Mouse (Mus musculus) c-Kit-negative CD71-positive TER-119-positive erythroid progenitor cells, embryonic 14.5 days (primary cell): ENCODE measurements at regions not wholly inside any gene's neighbourhood (a gene's known extent, or its start where the extent isn't known, plus 50 kb on each side); places are given as distances from the start of the nearest gene placed in this dataset.

Experiments used
- DNase-seq: peaks from one replicate; pipeline ENCODE4 v3.0.0-alpha.2; 2013; ENCODE audit warnings: low read depth, low spot score

DNA sequence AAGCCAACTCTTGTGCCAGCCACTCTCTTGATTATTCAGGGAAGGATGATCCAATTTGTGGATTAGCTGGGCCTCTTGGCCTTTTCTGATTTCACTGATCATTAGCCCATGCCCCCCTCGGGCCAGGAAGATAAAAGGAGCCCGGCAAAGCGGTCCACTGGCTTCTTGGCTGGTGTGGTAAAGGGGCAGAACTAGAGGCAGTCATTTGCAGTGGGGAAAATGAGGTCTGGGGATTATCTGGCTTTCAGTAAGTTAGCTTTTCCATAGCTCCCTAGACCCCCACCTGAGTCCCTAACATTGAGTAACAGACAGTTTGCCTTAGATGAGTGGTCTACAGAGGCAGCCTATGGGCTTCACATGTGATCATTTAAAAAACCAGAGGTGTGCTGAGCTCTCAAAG, 163.7 kb downstream of the Insig2 start:
- no peak for DNase-seq

GRCm38 (mm10) chr1:121176541-121176940, 155.8 kb downstream of the Insig2 start:
- no peak for DNase-seq

GRCm38 (mm10) chr1:121177136-121177907, 155.1 kb downstream of the Insig2 start:
- no peak for DNase-seq

DNA sequence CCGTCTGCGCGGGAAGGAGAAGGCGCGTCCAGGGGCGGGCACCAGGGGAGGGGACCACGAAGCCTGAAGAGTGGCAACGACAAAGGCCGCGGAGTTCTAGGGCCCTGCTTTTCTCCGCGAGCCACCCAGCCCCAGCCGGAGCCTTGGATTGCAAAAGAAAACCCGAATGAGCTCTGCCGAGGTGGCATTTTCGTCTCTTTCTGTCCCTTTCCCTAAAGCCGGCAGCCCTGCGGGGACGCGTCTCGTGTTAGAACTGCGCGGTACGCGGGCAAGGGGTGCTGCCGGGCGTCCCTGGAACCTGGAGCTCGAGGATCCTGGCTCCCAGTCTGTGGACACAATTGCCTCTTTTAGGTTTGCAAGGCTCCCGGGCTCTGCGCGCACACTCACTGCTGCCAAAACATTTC, 154.5 kb downstream of the Insig2 start:
- DNase-seq = no peak

DNA sequence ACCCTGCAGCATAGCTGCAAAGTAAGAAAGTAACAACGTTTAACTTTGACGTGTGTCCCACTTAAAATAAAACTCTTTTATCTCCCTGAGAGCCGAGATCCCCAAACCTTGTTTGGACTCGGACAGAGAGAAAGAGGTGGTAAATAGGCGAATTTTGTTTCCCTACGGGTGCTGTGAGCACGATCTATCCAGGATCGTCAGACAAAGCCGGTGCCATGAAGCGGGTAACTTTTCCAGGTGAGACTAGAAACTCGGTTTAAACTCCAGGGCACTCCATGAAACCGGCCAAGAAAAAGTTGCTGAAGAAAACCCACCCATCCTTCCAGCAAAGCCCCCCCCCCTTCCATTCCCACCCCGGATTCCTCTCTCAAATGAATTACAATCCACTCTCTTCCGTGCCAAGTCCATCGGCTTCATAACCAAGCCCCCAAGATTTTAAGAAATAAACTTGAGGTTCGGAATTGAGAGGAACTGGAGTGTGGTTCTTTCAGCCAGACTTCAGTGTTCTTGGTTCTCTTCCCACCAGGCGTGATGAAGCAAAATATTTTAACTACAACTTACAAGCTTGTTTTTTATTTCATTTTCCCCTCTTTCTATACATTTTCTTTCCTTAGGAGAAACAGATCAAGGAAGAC, 153.7 kb downstream of the Insig2 start:
- no peak for DNase-seq

- DNase-seq = no peak
Measured at GRCm38 (mm10) chr1:121180273-121181030, 151.9 kb downstream of the Insig2 start.

- DNase-seq = peak; percentile 3
Measured at GRCm38 (mm10) chr1:121188895-121189294, 143.5 kb downstream of the Insig2 start.

DNA sequence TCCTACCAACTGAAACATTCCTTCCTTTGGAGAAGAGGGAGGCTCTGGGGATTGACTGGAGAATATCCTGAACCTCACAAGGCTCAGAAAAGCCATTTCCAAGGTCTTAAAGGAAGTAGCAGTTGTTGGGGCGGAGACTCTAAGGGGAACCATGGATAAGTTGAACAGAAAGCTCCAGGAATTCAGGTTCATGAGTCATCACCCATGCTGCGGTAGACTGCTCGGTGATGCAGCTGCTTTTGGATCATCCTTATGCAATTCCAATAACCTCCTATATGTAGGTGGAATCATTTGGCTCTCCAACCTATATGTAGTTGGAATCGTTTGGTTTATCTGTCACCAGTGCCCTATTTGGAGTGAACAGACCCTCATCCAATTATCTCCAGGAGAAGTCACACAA, 137.6 kb downstream of the Insig2 start:
- DNase-seq = no peak

DNA sequence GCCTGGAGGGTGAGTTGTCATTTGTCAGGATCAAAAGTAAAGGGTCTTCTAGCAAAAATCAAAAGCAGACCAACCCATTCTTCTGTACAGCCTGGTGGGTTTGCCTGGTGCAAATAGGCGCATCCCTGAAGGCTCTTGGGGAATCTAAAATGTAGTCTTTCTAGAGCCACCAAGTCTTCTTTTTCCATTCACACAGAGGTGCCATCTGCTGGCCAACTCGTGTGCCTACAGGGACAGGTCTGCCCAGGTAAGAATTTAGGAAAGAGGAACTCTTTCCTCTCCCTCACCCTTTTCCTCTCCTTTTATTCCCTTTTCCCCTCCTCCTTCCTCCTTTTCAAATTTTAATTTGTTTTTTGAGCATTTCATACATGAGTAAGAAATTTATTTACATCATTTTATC, 116.5 kb downstream of the Insig2 start:
- DNase-seq = no peak

DNA sequence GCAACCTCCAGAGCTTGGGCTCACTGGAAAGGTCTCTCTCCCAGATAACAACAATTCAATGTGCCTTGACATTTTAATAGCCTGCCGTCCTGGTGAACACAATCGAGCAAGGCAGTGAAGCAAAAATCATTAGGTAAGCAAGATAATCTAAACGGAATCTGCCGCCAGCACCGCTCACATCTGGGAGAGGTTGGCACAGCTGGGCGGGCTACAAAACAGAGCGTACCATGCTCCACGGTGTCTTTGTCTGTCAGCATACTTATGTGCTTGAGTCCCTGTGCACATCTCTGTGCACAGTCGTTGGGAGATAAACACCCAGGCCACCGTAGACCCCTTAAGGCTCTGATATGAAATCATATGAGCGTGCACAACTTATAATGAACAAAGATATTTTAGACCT, 108.1 kb downstream of the Insig2 start:
- no peak for DNase-seq

DNA sequence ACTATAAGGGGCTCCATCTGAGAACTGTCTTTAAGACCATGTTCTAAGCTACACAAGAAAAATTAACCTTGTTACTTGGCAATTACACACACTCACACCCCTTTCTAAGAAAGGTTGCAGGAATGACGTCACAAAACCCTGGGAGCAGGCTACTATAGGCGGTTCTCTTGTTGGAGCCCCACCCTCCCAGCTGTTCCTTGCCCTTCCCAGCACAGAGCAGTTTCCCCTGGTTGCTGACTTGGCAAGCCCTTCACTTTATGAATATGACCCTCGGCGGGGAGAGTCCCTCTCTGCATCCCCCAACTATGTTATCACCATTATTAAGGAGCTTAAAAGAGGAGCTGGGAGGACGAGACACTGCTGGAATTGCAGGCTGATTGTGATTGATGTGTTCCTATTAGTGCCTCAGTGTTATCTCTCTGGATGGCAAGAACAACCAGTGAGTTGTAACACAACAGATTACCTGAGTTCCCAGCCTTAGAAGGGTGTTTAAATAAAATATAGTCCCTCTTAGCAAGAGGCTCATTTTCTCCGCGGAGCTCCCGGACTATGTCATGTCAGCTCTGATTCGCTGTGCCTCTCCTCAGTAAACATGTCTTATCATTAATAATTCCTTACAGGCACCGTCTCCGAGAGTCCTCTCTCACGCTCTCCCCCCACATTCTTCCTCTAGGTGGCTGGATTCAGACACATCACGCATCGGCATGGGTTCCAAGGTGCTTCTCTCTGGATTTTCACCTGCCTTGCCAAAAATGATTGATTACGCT, 105.7 kb downstream of the Insig2 start:
- DNase-seq = no peak

GRCm38 (mm10) chr1:121227233-121227594, 105.2 kb downstream of the Insig2 start:
- DNase-seq = no peak

DNA sequence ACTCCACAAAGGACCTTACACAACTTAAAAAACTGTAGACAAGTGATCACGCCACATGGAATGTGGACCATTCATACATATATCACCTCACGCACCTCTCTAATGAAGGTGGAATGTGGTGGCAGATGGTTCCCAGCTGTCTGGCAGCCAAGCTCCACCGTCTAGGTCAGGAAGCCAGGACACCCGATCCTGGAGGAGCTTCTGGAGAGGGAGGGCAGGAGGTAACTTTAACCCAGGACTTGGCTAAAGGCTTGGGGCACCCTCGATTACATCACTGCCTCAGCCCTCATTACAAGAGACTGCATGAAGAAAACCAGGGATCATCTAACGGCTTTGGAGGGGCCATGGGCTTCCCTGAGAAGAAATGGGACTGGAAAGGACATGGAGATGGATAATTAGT, 88.8 kb downstream of the Insig2 start:
- no peak for DNase-seq

DNA sequence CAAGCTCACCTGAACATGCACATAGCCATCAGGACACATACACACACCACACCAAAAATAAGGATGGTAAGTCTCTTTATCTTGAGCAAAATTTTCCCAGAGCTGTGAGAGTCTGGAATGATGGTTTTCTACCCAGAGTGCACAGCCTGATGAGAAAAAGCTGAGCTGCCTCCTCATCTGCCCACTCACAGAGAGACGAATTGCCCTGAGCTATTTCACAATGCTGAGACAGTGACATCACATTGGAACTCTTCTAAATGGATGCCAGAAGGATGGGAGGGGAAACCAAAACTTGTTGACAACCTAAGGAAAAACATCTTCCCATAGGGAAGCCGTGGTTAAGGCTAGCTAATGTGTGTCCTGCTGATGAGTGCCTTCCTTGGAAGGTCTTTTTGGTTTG, 84.8 kb downstream of the Insig2 start:
- no peak for DNase-seq

- DNase-seq = no peak
Measured at GRCm38 (mm10) chr1:121249081-121249480, 83.3 kb downstream of the Insig2 start.

- no peak for DNase-seq
Measured at GRCm38 (mm10) chr1:121250686-121251085, 81.7 kb downstream of the Insig2 start.

DNA sequence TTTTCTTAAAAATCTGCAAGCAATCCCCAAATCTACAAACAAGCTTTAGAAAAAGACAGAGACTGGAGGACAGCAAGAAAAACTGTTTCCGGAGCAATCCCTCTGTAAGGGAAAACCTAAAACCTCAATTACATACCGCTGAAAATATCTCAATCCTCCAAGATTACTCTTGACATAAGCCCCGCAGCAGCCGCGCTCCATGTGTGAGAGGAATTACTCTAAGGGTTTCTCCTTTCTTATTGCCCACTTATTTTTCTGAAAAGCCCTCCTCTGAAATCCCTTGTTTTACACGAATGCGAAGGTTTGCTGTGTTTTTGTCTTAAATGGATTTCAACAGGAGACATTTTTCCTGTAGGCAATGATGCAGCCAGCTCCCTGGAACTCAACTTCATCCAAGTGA, 80.3 kb downstream of the Insig2 start:
- no peak for DNase-seq

DNA sequence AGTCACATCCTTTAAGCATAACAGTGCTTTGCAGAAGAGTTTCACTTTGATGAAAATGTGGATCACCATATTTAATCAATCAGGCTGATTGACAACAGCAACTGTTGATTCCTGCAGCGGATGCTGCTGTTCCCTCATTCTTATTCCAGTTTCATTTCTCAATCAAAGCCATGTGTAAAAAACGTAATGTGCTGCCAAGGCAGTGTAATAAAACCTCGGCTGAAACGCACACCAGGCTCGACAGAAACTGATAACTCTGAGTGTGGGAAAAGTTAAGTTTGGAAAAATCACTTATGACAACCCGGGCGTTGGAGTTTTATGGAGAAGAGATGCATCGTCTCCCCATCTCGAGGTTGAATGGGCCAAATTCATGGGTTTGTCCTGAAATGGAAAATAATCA, 78.2 kb downstream of the Insig2 start:
- DNase-seq = no peak
